Mouse (Mus musculus) WW6 (cell line): ENCODE measurements around the gene Dpp7.
A peak's percentile ranks its signal among the peaks of the same experiment; 100 is the strongest.

Experiments used
- DNase-seq: peaks from one replicate; pipeline ENCODE4 v3.0.0-alpha.2; 2013; ENCODE audit warnings: low read depth, low spot score

Gene Dpp7

GRCm38 (mm10) chr2:25365091-25365761 lies 9.1 kb upstream of the Dpp7 start, which contains the start of gene Uap1l1:
Gene Uap1l1 (minus strand): TSS chr2:25365682.
- peak; percentile 75 for DNase-seq

- no peak for DNase-seq
Measured at GRCm38 (mm10) chr2:25364761-25365090, 8.6 kb upstream of the Dpp7 start.

- DNase-seq: no peak
Measured at GRCm38 (mm10) chr2:25364313-25364712, 8.2 kb upstream of the Dpp7 start.

DNA sequence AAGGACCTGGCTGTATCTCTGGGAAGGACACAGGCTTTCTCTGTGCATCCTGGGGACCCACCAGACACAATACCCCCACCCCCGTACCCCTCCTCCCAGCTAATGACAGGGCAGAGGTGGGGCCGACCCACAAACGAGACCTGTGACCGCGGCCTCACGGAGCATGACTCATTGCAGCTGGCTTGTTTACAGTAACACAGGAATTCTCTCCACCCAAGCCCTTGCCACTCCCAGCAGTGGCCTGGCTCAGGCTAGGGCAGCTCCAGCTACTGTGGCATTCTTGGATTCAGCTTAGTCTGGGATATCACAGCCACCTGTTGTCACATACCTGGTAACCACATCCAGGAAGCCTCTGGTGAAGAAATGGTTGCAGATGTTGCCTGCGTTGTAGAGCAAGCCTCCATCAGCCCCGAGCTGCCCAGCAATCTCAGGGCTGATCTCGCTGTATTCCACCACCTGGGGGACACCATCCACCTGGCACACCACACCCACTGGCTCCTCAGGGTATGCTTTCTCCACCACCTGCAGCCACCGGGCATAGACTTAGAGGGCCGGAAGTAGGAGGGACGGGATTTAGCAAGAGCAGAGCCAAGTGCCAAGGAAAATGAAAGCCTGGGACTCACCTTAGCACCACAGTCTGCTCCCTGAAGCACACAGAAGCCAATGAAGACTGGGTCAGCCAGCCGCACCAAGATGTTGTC lies 7.5 kb upstream of the Dpp7 start:
- DNase-seq: no peak

DNA sequence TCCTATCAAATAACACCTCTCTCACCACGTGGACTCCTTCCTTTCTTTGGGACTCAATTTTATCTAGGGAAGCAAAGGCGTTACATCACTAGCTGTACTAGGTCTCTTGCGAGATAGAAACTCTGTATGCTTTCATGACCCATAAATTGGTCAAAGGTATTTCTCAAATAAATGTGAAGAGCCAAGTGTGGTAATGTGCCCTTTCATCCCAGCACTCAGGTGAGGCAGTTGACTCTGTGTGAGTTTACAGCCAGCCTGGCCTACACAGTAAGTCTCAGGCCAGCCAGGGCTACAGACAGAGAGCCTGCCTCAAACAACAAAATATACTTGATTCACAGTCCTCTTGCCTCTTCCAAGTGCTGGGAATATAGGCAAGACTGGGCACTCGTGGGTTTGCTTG lies 3.7 kb upstream of the Dpp7 start:
- no peak for DNase-seq

- DNase-seq: no peak
Measured at GRCm38 (mm10) chr2:25355419-25356066, 616 bp downstream of the Dpp7 start.

DNA sequence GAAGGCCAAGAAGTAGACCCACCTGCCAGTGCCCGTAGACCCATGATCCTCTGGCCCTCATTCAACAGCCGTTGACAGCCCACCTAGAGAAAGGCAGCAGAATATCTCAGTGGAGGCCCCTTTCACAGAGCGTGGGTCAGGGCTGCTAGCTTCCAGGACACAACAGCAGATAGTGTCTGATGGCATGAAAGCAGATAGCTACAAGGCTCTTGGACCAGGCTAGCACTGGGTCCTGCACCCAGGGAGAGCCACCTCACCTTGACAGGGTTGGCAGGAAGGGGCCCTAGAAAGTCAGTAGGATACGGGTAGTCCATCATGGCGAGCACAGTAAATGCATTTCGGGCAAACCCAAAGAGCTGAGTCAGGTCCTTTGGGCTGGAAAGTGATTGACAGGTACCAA lies 1.9 kb downstream of the Dpp7 start:
- DNase-seq: no peak

DNA sequence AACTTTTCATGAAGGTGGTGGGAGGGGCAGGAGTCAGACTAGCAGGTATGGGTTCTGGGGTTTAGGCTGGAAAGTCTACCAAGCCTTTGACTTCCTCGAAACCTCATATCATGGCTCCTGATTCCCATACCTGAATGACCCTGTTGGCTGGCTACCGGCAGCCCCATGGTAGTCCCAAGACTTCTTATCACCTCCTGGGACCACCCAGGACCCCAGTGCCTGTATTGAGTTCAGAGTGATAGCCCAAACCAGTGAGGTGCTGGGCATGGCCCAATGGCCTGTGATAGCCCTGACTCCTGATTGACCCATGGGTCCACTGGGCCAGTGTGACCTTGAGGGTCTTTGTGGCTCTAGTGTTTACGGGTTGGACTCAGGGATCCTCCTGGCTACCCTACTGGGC lies 5.5 kb downstream of the Dpp7 start:
- DNase-seq: no peak

GRCm38 (mm10) chr2:25349499-25349898 lies 6.7 kb downstream of the Dpp7 start:
- no peak for DNase-seq

- no peak for DNase-seq
Measured at GRCm38 (mm10) chr2:25348162-25348561, 8.0 kb downstream of the Dpp7 start.

- DNase-seq: no peak
Measured at GRCm38 (mm10) chr2:25338303-25338702, 17.9 kb downstream of the Dpp7 start.

- DNase-seq: no peak
Measured at GRCm38 (mm10) chr2:25333569-25333968, 22.6 kb downstream of the Dpp7 start.

GRCm38 (mm10) chr2:25332286-25333160 lies 23.6 kb downstream of the Dpp7 start, which contains the start of gene Man1b1:
Gene Man1b1 (plus strand): TSS chr2:25332338.
- peak; percentile 98 for DNase-seq

- no peak for DNase-seq
Measured at GRCm38 (mm10) chr2:25331470-25331869, 24.7 kb downstream of the Dpp7 start.

DNA sequence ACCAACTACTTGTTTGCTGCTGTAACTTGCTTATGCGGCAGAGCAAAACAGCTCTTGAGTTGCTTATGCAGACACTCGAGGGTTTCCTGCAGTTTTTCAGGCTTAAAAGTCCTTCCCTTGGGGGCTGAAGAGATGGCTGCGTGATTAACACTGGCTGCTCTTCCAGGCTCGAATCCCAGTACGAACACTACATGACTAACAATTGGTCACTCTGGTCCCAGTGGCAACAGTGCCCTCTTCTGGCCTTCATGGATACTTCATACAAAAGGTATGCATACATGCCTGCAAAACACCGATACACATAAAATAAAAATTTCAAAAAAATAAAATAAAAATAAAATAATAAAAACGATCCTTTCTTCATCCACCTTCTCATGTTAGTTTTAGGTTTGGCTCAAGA lies 27.7 kb downstream of the Dpp7 start:
- no peak for DNase-seq

DNA sequence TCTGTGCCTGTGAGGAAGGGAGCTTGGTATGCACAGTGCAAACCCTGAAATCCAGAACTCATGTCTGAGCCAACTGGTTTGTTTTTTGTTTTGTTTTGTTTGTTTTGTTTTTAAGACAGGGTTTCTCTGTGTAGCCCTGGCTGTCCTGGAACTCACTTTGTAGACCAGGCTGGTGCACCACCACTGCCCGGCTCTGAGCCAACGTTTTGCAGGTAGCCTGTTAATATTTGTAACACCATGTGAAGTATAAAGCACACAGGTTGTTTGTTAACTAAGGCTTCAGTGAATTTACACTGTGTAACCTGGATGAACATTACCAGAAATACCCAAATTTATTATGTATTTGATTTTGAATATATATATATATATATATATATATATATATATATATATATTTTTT lies 30.1 kb downstream of the Dpp7 start:
- no peak for DNase-seq

DNA sequence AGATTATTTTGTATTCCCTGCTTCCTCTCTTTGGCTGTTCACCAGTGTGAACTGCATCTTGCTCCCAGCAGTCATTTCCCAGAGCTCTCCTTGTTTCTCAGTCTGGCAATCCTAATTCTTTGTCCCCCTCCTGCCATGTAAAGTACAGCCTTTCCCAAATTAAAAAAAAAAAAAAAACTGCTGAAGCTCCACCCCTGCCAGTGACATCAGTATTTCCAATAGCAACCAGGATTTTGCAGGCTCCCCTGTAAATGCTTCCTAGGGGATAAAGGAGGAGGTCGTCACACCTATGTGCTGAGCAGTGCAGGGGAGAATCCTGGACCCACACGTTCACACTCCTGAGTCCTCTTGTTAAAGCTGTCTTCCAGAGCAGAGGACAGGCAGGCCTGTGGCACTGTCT lies 36.1 kb downstream of the Dpp7 start:
- no peak for DNase-seq

- DNase-seq: peak; percentile 48
Measured at GRCm38 (mm10) chr2:25318971-25319773, 37.0 kb downstream of the Dpp7 start, which contains the start of gene Grin1. Gene Grin1 (minus strand): TSS chr2:25319187.

- DNase-seq: no peak
Measured at GRCm38 (mm10) chr2:25318119-25318966, 37.8 kb downstream of the Dpp7 start.

DNA sequence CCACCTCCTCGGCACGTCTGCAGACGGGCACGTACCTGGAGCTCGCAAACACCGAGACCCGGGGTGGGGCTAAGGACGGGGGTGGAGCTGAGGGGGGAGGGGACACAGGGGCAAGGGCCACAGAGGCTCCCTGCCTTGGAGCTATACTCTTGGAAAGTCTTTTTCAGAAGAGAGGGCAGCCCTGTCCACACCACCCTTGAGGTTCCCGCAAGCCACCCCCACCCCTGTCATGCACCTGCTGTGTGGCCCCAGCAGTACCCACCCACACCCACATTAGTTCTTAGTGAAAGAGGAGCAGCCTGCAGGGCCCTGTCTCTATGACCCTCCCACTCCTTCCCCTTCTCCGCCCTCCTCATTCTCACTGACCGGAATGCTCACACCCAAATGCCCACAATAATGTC lies 44.7 kb downstream of the Dpp7 start:
- DNase-seq: no peak
